Mouse (Mus musculus): Measurements from ENCODE around the gene Gm9. TPM values are rescaled to one million over a fixed set of nuclear protein-coding genes. Genes with fewer than 3 reads are reported as not detected.

Gene Gm9
- total and polyA plus RNA-seq, 2 experiments, result not detected

DNA sequence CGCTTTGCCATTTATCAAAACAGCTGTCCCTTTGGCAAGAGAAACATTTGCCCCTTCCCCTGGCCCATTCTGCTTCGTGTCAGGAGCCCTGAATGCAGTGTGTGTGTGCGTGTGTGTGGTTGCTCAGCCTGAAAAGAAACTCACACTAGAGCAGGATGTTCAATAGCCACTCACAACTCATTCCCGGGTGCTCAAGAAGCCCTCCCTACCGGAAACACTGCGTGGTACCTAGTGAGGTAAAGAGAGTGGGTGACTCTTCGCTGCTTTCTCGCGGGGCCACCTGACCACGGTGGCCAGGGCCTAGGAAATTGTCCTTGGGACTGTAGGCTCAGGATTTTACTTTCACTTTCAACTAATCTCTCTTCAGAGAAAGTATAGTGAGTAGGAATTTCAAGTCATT is 49.7 kb downstream of the Gm9 start:
- TF ChIP-seq POLR2A (IDR thresholded peaks at IDR 0.05; ENCODE audit: extremely low read depth, insufficient read depth, low read length) (no peak), CTCF (IDR thresholded peaks at IDR 0.05; ENCODE audit: low read depth, low read length) (no peak)
- no peaks in the 10 kb centered on the region for H3K27me3 ChIP-seq (ENCODE audit: control insufficient read depth, insufficient read depth, low read length)
- no peak overlapping the region for H3K27ac ChIP-seq (replicated peaks; ENCODE audit: insufficient read depth, low read depth, low read length)
- H3K4me3 ChIP-seq (ENCODE audit: insufficient read depth, low read depth, low read length), result peak overlapping the region; percentile 36
- DNase-seq (ENCODE audit: extremely low read depth, low read depth, low spot score), result peak; percentile 30
- no peaks in the 10 kb centered on the region for H3K79me2 ChIP-seq (ENCODE audit: control insufficient read depth, insufficient read depth, low read length)
- H3K36me3 ChIP-seq (ENCODE audit: control insufficient read depth, insufficient read depth, low read length), result no peaks in the 10 kb centered on the region
- 37% methylated on average over 10 of the region's 10 CpGs for WGBS
- H3K9ac ChIP-seq (ENCODE audit: low read depth, low read length), result 0 out of 2 replicates have a peak overlapping the region, but pooled peaks have one; percentile 15
- no peaks in the 10 kb centered on the region for H3K4me1 ChIP-seq (ENCODE audit: control insufficient read depth, insufficient read depth, low read length)

Other genes with a start within 250 kb of the Gm9 start
- 0.55 and 1.9 TPM in 2 replicates for gene Sept6, start 219.2 kb downstream of the Gm9 start, total RNA-seq (2014; rRNA removed)
- 1.1 and 1.2 TPM in 2 replicates for gene Sept6, start 219.2 kb downstream of the Gm9 start, polyA plus RNA-seq (2012; rRNA removed)
- gene Sowahd, start 162.2 kb downstream of the Gm9 start, total RNA-seq (2014; rRNA removed), result not detected in 2 replicates
- gene Sowahd, start 162.2 kb downstream of the Gm9 start, polyA plus RNA-seq (2012; rRNA removed), result not detected in 2 replicates
- 175 and 207 TPM in 2 replicates for gene Rpl39, start 125.6 kb downstream of the Gm9 start, total RNA-seq (2014; rRNA removed)
- gene Rpl39, start 125.6 kb downstream of the Gm9 start, polyA plus RNA-seq (2012; rRNA removed), result 35.1 and 37.0 TPM in 2 replicates
- gene Upf3b, start 100.7 kb downstream of the Gm9 start, total RNA-seq (2014; rRNA removed), result 4.6 and 5.7 TPM in 2 replicates
- gene Upf3b, start 100.7 kb downstream of the Gm9 start, polyA plus RNA-seq (2012; rRNA removed), result 1.4 and 2.2 TPM in 2 replicates
- gene Nkap, start 84.2 kb downstream of the Gm9 start, total RNA-seq (2014; rRNA removed), result 4.3 and 5.0 TPM in 2 replicates
- gene Nkap, start 84.2 kb downstream of the Gm9 start, polyA plus RNA-seq (2012; rRNA removed), result 0.97 and 1.1 TPM in 2 replicates
- not detected in 2 replicates for gene Akap14, start 42.2 kb downstream of the Gm9 start, total RNA-seq (2014; rRNA removed)
- not detected in 2 replicates for gene Akap14, start 42.2 kb downstream of the Gm9 start, polyA plus RNA-seq (2012; rRNA removed)
- gene Ndufa1, start 19.9 kb downstream of the Gm9 start, total RNA-seq (2014; rRNA removed), result 297 and 311 TPM in 2 replicates
- 260 and 276 TPM in 2 replicates for gene Ndufa1, start 19.9 kb downstream of the Gm9 start, polyA plus RNA-seq (2012; rRNA removed)
- gene Rnf113a1, start 19.8 kb downstream of the Gm9 start, total RNA-seq (2014; rRNA removed), result 0.87 and 1.1 TPM in 2 replicates
- 1.4 and 1.7 TPM in 2 replicates for gene Rnf113a1, start 19.8 kb downstream of the Gm9 start, polyA plus RNA-seq (2012; rRNA removed)
- not detected in 2 replicates for gene Rhox1, start 11.2 kb upstream of the Gm9 start, total RNA-seq (2014; rRNA removed)
- not detected in 2 replicates for gene Rhox1, start 11.2 kb upstream of the Gm9 start, polyA plus RNA-seq (2012; rRNA removed)
- not detected in 2 replicates for gene Rhox2a, start 33.9 kb upstream of the Gm9 start, total RNA-seq (2014; rRNA removed)
- gene Rhox2a, start 33.9 kb upstream of the Gm9 start, polyA plus RNA-seq (2012; rRNA removed), result not detected in 2 replicates
- gene Rhox3a, start 38.9 kb upstream of the Gm9 start, total RNA-seq (2014; rRNA removed), result not detected in 2 replicates
- gene Rhox3a, start 38.9 kb upstream of the Gm9 start, polyA plus RNA-seq (2012; rRNA removed), result not detected in 2 replicates
- not detected in 2 replicates for gene Rhox4a, start 54.3 kb upstream of the Gm9 start, total RNA-seq (2014; rRNA removed)
- not detected in 2 replicates for gene Rhox4a, start 54.3 kb upstream of the Gm9 start, polyA plus RNA-seq (2012; rRNA removed)
- not detected in 2 replicates for gene Rhox3a2, start 169.0 kb upstream of the Gm9 start, total RNA-seq (2014; rRNA removed)
- not detected in 2 replicates for gene Rhox3a2, start 169.0 kb upstream of the Gm9 start, polyA plus RNA-seq (2012; rRNA removed)
- not detected in 2 replicates for gene Rhox4a2, start 179.8 kb upstream of the Gm9 start, total RNA-seq (2014; rRNA removed)
- gene Rhox4a2, start 179.8 kb upstream of the Gm9 start, polyA plus RNA-seq (2012; rRNA removed), result not detected in 2 replicates
- not detected in 2 replicates for gene Rhox2b, start 201.0 kb upstream of the Gm9 start, total RNA-seq (2014; rRNA removed)
- not detected in 2 replicates for gene Rhox2b, start 201.0 kb upstream of the Gm9 start, polyA plus RNA-seq (2012; rRNA removed)
- gene Rhox4b, start 221.5 kb upstream of the Gm9 start, total RNA-seq (2014; rRNA removed), result not detected in 2 replicates
- not detected in 2 replicates for gene Rhox4b, start 221.5 kb upstream of the Gm9 start, polyA plus RNA-seq (2012; rRNA removed)
- not detected in 2 replicates for gene Rhox2c, start 242.6 kb upstream of the Gm9 start, total RNA-seq (2014; rRNA removed)
- not detected in 2 replicates for gene Rhox2c, start 242.6 kb upstream of the Gm9 start, polyA plus RNA-seq (2012; rRNA removed)
- not detected in 2 replicates for gene Rhox3c, start 247.5 kb upstream of the Gm9 start, total RNA-seq (2014; rRNA removed)
- gene Rhox3c, start 247.5 kb upstream of the Gm9 start, polyA plus RNA-seq (2012; rRNA removed), result not detected in 2 replicates